Mouse (Mus musculus): ENCODE data around the gene Pax7. TPM values are rescaled to one million over a fixed set of nuclear protein-coding genes. Genes with fewer than 3 reads are reported as not detected.

Pax7 gene
- total RNA-seq, 2 experiments from 2014 or later = not detected

GRCm38 (mm10) chr4:139813371-139813960 lies 19.9 kb downstream of the Pax7 start:
- DNase-seq (ENCODE audit: low spot score in 2 of 2) = no peak

GRCm38 (mm10) chr4:139811901-139812300 lies 21.4 kb downstream of the Pax7 start:
- no peak for DNase-seq (ENCODE audit: low spot score in 2 of 2)

GRCm38 (mm10) chr4:139811475-139811874 lies 21.9 kb downstream of the Pax7 start:
- no peak for DNase-seq (ENCODE audit: low spot score in 2 of 2)

- DNase-seq (ENCODE audit: low spot score in 2 of 2) = no peak
Observed at GRCm38 (mm10) chr4:139810762-139811438, 22.4 kb downstream of the Pax7 start.

- DNase-seq (ENCODE audit: low spot score in 2 of 2) = no peak
Observed at GRCm38 (mm10) chr4:139809381-139809820, 23.9 kb downstream of the Pax7 start.

- no peak for DNase-seq (ENCODE audit: low spot score in 2 of 2)
Observed at GRCm38 (mm10) chr4:139807820-139808219, 25.5 kb downstream of the Pax7 start.

GRCm38 (mm10) chr4:139807191-139807808 lies 26.0 kb downstream of the Pax7 start:
- DNase-seq (ENCODE audit: low spot score in 2 of 2) = no peak

GRCm38 (mm10) chr4:139804896-139805295 lies 28.4 kb downstream of the Pax7 start:
- peak in 1 of 2 experiments; percentile 10 for DNase-seq (ENCODE audit: low spot score in 2 of 2)

- no peak for DNase-seq (ENCODE audit: low spot score in 2 of 2)
Observed at GRCm38 (mm10) chr4:139803981-139804380, 29.3 kb downstream of the Pax7 start.

- DNase-seq (ENCODE audit: low spot score in 2 of 2) = no peak
Observed at GRCm38 (mm10) chr4:139799436-139800100, 33.8 kb downstream of the Pax7 start.

GRCm38 (mm10) chr4:139797344-139797743 lies 36.0 kb downstream of the Pax7 start:
- DNase-seq (ENCODE audit: low spot score in 2 of 2) = no peak

- no peak for DNase-seq (ENCODE audit: low spot score in 2 of 2)
Observed at GRCm38 (mm10) chr4:139796115-139796514, 37.2 kb downstream of the Pax7 start.

- DNase-seq (ENCODE audit: low spot score in 2 of 2) = no peak
Observed at GRCm38 (mm10) chr4:139791168-139791567, 42.2 kb downstream of the Pax7 start.

- no peak for DNase-seq (ENCODE audit: low spot score in 2 of 2)
Observed at GRCm38 (mm10) chr4:139789772-139790171, 43.6 kb downstream of the Pax7 start.

GRCm38 (mm10) chr4:139782926-139783467 lies 50.3 kb downstream of the Pax7 start:
- DNase-seq (ENCODE audit: low spot score in 2 of 2) = no peak

- no peak for DNase-seq (ENCODE audit: low spot score in 2 of 2)
Observed at GRCm38 (mm10) chr4:139771125-139771631, 62.1 kb downstream of the Pax7 start.

- no peak for DNase-seq (ENCODE audit: low spot score in 2 of 2)
Observed at GRCm38 (mm10) chr4:139767823-139768222, 65.5 kb downstream of the Pax7 start.

GRCm38 (mm10) chr4:139767115-139767718 lies 66.1 kb downstream of the Pax7 start:
- DNase-seq (ENCODE audit: low spot score in 2 of 2) = no peak

- no peak for DNase-seq (ENCODE audit: low spot score in 2 of 2)
Observed at GRCm38 (mm10) chr4:139761911-139762310, 71.4 kb downstream of the Pax7 start.

GRCm38 (mm10) chr4:139760736-139761135 lies 72.6 kb downstream of the Pax7 start:
- DNase-seq (ENCODE audit: low spot score in 2 of 2) = no peak
